Mouse (Mus musculus) C2C12 (cell line): ENCODE measurements around the gene Sstr3.

ENCODE experiments used
- CEBPB ChIP-seq: IDR thresholded peaks from one replicate; pipeline ENCODE4 v1.6.1; 2011; ENCODE audit warnings: low read depth, mild to moderate bottlenecking, control low read depth, moderate library complexity
- CTCF ChIP-seq: IDR thresholded peaks from one replicate; pipeline ENCODE4 v1.5.1; 2011; ENCODE audit not compliant: control insufficient read depth, insufficient read depth, insufficient read length
- FOSL1 ChIP-seq: IDR thresholded peaks from one replicate; pipeline ENCODE4 v1.8.0; 2011; ENCODE audit warnings: mild to moderate bottlenecking, low read length; ENCODE audit not compliant: poor library complexity, insufficient read depth, severe bottlenecking
- MAX ChIP-seq: IDR thresholded peaks from one replicate; pipeline ENCODE4 v1.6.1; 2011; ENCODE audit warnings: mild to moderate bottlenecking, control low read depth
- MYOD1 ChIP-seq: IDR thresholded peaks from one replicate; pipeline ENCODE4 v1.6.1; 2011; ENCODE audit warnings: low read depth; ENCODE audit not compliant: control insufficient read depth, insufficient read length
- MYOG ChIP-seq: IDR thresholded peaks from one replicate; pipeline ENCODE4 v1.6.1; 2011; ENCODE audit not compliant: control insufficient read depth, insufficient read length; ENCODE audit errors: extremely low read depth
- USF1 ChIP-seq: IDR thresholded peaks from one replicate; pipeline ENCODE4 v1.6.1; 2011; ENCODE audit warnings: low read depth, mild to moderate bottlenecking, control low read depth, moderate library complexity

DNA sequence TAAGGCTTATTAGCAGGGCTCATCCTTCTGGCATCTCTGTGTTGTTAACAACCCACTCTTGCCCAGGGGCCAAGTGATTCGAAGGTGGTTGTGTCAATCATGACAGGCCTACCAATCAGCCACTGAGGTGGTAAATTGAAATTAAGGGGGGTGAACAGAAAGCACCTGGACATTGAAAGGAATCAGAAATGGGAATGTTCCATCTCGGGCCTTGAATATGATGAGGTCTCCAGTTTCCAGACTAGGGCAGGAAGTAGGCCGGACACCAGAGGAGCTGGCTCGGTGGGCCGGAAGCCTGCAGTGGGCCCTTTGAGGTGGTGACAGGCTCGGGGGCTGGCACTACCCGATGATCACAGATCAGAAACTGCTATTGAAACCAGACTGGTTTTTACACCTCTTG is 16.5 kb downstream of the Sstr3 start:
- TF ChIP-seq CTCF (no peak), MAX (no peak), USF1 (no peak), CEBPB (no peak), MYOD1 (no peak), MYOG (no peak), FOSL1 (no peak)
